Mouse (Mus musculus): ENCODE results near the gene Npnt. TPM values are rescaled to one million over a fixed set of nuclear protein-coding genes. Genes with fewer than 3 reads are reported as not detected.

The Npnt gene
- polyA plus RNA-seq, 1 experiment from 2014 or later = 11.4 TPM

DNA sequence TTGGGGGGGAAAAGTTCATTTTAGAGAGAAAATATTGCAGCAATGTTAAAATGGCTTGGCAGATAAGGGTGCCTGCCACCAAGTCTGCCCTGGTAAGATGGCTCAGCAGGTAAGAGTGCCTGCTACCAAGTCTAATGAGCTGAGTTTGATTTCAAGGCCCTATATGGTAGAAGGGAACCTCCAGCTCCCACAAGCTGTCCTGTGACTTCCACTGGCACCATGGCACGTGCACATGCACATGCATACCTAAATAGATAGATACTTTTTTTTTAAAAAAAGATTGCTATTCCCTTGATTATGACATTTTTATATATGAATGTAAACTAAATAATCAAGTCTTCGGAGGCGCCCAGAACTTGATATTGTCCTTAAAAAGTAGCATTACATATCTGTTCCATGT, 30.3 kb downstream of the Npnt start:
- no peak overlapping the region for H3K4me3 ChIP-seq (ENCODE audit: low read depth, low read length)
- H3K9me3 ChIP-seq (ENCODE audit: control insufficient read depth, low read length) = no peaks in the 10 kb centered on the region
- 89% methylated on average over 3 of the region's 3 CpGs for WGBS
- no peaks in the 10 kb centered on the region for H3K27me3 ChIP-seq (ENCODE audit: control insufficient read depth, insufficient read depth, low read length)
- DNase-seq (ENCODE audit: low spot score) (no peak), ATAC-seq (ENCODE audit: low FRiP score) (no peak)
- H3K27ac ChIP-seq (ENCODE audit: low read depth, low read length) = no peak overlapping the region
- H3K36me3 ChIP-seq (ENCODE audit: control insufficient read depth, insufficient read depth, low read length) = no peaks in the 10 kb centered on the region
- no peaks in the 10 kb centered on the region for H3K4me1 ChIP-seq (replicated peaks; ENCODE audit: control insufficient read depth, insufficient read depth, low read length)
- no peak overlapping the region for H3K9ac ChIP-seq (ENCODE audit: low read depth, low read length)
- no peak overlapping the region for H3K4me2 ChIP-seq (replicated peaks; ENCODE audit: low read depth, low read length)

DNA sequence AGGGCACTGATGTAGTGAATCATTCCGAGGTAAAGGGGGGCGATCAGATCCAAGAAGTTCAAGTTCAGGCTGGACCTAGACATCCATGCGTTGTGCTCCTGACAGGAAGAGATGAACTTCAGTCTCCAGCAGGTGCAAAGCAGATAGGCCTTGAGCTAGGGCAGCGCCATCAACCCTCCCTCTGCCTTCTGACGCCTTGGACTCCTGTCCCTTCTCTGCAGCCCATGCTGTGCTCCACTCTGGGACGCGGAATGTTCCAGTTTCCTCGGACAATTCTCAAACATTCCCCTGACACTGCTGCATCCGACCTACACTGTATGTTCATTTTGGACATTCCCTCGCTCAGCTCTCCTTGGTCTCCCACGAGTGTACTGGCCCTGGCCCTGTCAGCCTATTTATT, 30.9 kb downstream of the Npnt start:
- DNase-seq (ENCODE audit: low spot score) (no peak), ATAC-seq (ENCODE audit: low FRiP score) (no peak)
- no peaks in the 10 kb centered on the region for H3K9me3 ChIP-seq (ENCODE audit: control insufficient read depth, low read length)
- no peak overlapping the region for H3K4me2 ChIP-seq (replicated peaks; ENCODE audit: low read depth, low read length)
- no peaks in the 10 kb centered on the region for H3K27me3 ChIP-seq (ENCODE audit: control insufficient read depth, insufficient read depth, low read length)
- H3K4me1 ChIP-seq (replicated peaks; ENCODE audit: control insufficient read depth, insufficient read depth, low read length) = no peaks in the 10 kb centered on the region
- WGBS = 89% methylated on average over 11 of the region's 11 CpGs
- no peak overlapping the region for H3K9ac ChIP-seq (ENCODE audit: low read depth, low read length)
- H3K4me3 ChIP-seq (ENCODE audit: low read depth, low read length) = no peak overlapping the region
- H3K36me3 ChIP-seq (ENCODE audit: control insufficient read depth, insufficient read depth, low read length) = no peaks in the 10 kb centered on the region
- no peak overlapping the region for H3K27ac ChIP-seq (ENCODE audit: low read depth, low read length)

DNA sequence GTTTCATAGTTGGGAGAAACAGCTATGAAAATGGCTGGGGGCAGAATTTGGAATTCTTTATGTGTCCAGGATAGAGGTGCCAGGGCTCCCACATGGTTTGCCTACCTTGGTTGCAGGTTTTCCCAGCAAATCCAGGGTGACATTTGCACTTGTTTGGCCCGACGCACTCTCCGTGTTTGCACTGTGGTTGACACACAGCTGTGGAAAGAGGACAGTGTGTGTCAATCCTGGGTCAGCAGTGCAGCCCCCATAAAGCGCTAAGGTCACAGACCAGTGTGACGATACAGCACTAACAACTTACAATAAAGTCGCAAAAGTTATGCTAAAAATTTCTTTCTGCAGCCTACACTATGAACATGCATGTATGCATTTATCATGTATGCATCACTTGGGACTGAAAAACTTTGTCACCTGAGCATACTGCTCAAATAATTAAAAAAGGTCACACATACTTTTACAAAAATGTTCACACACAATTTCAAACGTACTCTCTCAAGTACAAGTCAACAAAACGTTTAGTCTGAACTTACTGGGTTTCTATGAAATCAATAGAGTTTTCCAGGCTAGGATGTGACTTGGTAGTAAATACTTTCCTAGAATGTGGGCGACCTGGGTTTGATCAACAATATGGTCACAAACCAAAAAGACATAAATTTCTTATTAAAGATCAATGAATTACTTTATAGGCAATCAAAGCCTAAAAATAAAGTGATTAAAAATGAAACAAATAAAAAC, 32.6 kb downstream of the Npnt start:
- 89% methylated on average over 9 of the region's 9 CpGs for WGBS
- H3K4me3 ChIP-seq (ENCODE audit: low read depth, low read length) = no peak overlapping the region
- ATAC-seq (ENCODE audit: low FRiP score) = no peak

DNA sequence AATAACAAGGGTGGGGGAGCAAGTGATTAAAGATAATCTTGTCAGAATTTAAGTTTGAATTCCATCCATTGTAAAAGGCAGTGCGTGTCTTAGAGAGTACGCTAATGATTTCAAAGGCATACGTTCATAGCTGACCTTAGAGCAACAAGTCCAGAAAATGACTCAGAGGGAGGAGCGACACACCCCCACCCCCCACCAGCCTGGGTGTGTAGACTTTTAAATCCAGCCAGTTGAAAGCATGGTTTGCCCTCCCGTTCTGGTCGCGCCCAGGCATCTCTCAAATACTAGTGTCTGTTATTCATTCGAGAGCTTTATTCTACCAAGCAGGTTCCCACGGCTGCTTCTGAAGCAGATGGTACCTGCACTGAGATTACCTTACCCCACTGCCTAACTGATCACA, 34.4 kb downstream of the Npnt start:
- H3K4me1 ChIP-seq (replicated peaks; ENCODE audit: control insufficient read depth, insufficient read depth, low read length) = no peaks in the 10 kb centered on the region
- ATAC-seq (ENCODE audit: low FRiP score) (no peak), DNase-seq (ENCODE audit: low spot score) (no peak)
- no peaks in the 10 kb centered on the region for H3K27me3 ChIP-seq (ENCODE audit: control insufficient read depth, insufficient read depth, low read length)
- H3K9ac ChIP-seq (ENCODE audit: low read depth, low read length) = no peak overlapping the region
- 83% methylated on average over 9 of the region's 9 CpGs for WGBS
- H3K9me3 ChIP-seq (ENCODE audit: control insufficient read depth, low read length) = no peaks in the 10 kb centered on the region
- H3K27ac ChIP-seq (ENCODE audit: low read depth, low read length) = no peak overlapping the region
- no peak overlapping the region for H3K4me3 ChIP-seq (ENCODE audit: low read depth, low read length)
- H3K4me2 ChIP-seq (replicated peaks; ENCODE audit: low read depth, low read length) = no peak overlapping the region
- H3K36me3 ChIP-seq (ENCODE audit: control insufficient read depth, insufficient read depth, low read length) = no peaks in the 10 kb centered on the region

More for the DNA sequence above, 32.6 kb downstream of the Npnt start:
- Histone ChIP-seq H3K27ac (ENCODE audit: low read depth, low read length) (no peak overlapping the region), H3K9me3 (ENCODE audit: control insufficient read depth, low read length) (no peaks in the 10 kb centered on the region), H3K27me3 (ENCODE audit: control insufficient read depth, insufficient read depth, low read length) (no peaks in the 10 kb centered on the region), H3K4me2 (replicated peaks; ENCODE audit: low read depth, low read length) (no peak overlapping the region), H3K4me1 (replicated peaks; ENCODE audit: control insufficient read depth, insufficient read depth, low read length) (no peaks in the 10 kb centered on the region), H3K36me3 (ENCODE audit: control insufficient read depth, insufficient read depth, low read length) (no peaks in the 10 kb centered on the region), H3K9ac (ENCODE audit: low read depth, low read length) (no peak overlapping the region)
- no peak for DNase-seq (ENCODE audit: low spot score)

DNA sequence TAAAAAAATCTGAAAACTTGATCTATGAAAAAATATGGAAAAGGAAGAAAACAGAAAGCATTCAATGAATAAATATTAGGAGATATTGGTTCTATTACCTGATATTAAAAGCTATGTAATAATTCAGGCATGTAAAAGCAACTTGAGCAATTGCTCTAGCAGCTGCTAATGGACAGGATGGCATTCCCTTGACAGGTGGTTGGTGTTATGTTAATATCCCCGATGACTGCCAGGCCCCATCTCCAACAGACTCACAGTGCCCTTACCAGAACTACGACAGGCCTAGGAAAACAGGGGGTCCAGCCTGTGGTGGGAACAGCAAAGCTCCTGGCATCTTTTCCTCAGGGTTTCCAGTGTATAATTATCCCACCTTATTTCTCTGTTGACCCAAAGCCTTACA, 37.7 kb downstream of the Npnt start:
- no peaks in the 10 kb centered on the region for H3K4me1 ChIP-seq (replicated peaks; ENCODE audit: control insufficient read depth, insufficient read depth, low read length)
- ATAC-seq (ENCODE audit: low FRiP score) (no peak), DNase-seq (ENCODE audit: low spot score) (no peak)
- no peak overlapping the region for H3K27ac ChIP-seq (ENCODE audit: low read depth, low read length)
- no peak overlapping the region for H3K4me2 ChIP-seq (replicated peaks; ENCODE audit: low read depth, low read length)
- no peak overlapping the region for H3K4me3 ChIP-seq (ENCODE audit: low read depth, low read length)
- no peaks in the 10 kb centered on the region for H3K36me3 ChIP-seq (ENCODE audit: control insufficient read depth, insufficient read depth, low read length)
- H3K9me3 ChIP-seq (ENCODE audit: control insufficient read depth, low read length) = no peaks in the 10 kb centered on the region
- no peak overlapping the region for H3K9ac ChIP-seq (ENCODE audit: low read depth, low read length)
- no peaks in the 10 kb centered on the region for H3K27me3 ChIP-seq (ENCODE audit: control insufficient read depth, insufficient read depth, low read length)
- 73% methylated on average over 2 of the region's 2 CpGs for WGBS

DNA sequence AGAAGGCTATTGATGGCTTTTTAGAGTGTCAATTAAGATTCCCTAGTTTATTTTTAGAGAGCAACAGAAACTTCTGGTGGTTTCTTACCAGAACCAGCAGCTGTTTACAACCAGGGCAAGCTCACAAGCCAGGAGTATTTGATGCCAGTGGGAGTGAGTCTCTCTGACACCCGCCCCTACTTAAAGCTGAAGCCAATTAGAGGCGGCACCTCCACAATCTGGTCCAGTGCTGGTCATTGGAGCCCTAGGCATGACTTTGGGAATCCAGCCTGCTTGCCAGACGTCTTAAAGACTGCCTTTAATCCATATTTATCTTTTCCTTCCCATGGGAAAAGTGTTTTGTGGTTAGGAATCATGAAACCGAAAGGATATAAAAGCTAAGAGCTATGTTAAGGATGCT, 38.4 kb downstream of the Npnt start:
- ATAC-seq (ENCODE audit: low FRiP score) (no peak), DNase-seq (ENCODE audit: low spot score) (no peak)
- Histone ChIP-seq H3K4me2 (replicated peaks; ENCODE audit: low read depth, low read length) (no peak overlapping the region), H3K9ac (ENCODE audit: low read depth, low read length) (no peak overlapping the region), H3K9me3 (ENCODE audit: control insufficient read depth, low read length) (no peaks in the 10 kb centered on the region), H3K4me3 (ENCODE audit: low read depth, low read length) (no peak overlapping the region), H3K36me3 (ENCODE audit: control insufficient read depth, insufficient read depth, low read length) (no peaks in the 10 kb centered on the region), H3K27ac (ENCODE audit: low read depth, low read length) (no peak overlapping the region), H3K4me1 (replicated peaks; ENCODE audit: control insufficient read depth, insufficient read depth, low read length) (no peaks in the 10 kb centered on the region), H3K27me3 (ENCODE audit: control insufficient read depth, insufficient read depth, low read length) (no peaks in the 10 kb centered on the region)
- 64% methylated on average over 4 of the region's 4 CpGs for WGBS

DNA sequence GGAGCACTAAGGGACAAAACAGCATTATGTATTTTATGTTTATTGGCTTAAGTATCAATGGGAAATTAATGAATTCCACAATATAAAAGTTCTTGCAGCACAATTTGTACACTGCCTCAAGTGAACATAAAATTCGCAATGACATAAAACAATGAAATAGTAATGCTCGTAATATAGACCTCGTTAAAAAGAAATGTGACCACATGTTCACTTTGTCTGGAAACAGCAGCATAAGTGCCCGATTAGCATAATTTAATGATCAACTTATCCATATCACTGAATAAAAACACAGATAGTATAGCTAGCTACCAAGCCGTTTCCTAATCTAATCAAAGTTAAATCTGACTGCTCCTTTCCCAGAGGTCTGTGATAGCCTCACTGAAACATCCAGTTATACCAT, 39.4 kb downstream of the Npnt start:
- H3K27ac ChIP-seq (ENCODE audit: low read depth, low read length) = no peak overlapping the region
- H3K27me3 ChIP-seq (ENCODE audit: control insufficient read depth, insufficient read depth, low read length) = no peaks in the 10 kb centered on the region
- DNase-seq (ENCODE audit: low spot score) (no peak), ATAC-seq (ENCODE audit: low FRiP score) (no peak)
- H3K9me3 ChIP-seq (ENCODE audit: control insufficient read depth, low read length) = no peaks in the 10 kb centered on the region
- 88% methylated on average over 5 of the region's 5 CpGs for WGBS
- H3K4me2 ChIP-seq (replicated peaks; ENCODE audit: low read depth, low read length) = no peak overlapping the region
- H3K4me3 ChIP-seq (ENCODE audit: low read depth, low read length) = no peak overlapping the region
- H3K9ac ChIP-seq (ENCODE audit: low read depth, low read length) = no peak overlapping the region
- no peaks in the 10 kb centered on the region for H3K36me3 ChIP-seq (ENCODE audit: control insufficient read depth, insufficient read depth, low read length)
- H3K4me1 ChIP-seq (replicated peaks; ENCODE audit: control insufficient read depth, insufficient read depth, low read length) = no peaks in the 10 kb centered on the region

DNA sequence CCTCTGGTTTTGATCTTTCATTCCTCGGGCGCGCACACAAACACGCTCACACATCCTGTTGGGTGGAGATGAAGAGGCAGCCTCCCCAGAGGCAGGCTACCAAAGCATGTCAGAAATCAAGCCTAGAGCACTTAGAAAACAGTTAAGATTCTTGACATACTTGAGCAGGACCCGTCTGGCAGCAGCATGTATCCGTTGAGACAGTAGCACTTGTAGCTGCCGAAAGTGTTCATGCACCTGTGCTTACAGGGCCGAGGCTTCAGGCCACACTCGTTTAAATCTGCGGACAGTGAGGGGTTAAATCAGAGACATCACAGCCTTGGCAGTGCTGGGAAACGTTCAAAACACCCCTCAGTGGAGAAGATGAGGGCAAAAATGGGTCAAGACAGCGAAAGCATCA, 40.4 kb downstream of the Npnt start:
- no peak for DNase-seq (ENCODE audit: low spot score)
- 73% methylated on average over 12 of the region's 12 CpGs for WGBS
- Histone ChIP-seq H3K9ac (ENCODE audit: low read depth, low read length) (no peak overlapping the region), H3K4me3 (ENCODE audit: low read depth, low read length) (no peak overlapping the region), H3K4me2 (replicated peaks; ENCODE audit: low read depth, low read length) (no peak overlapping the region), H3K27me3 (ENCODE audit: control insufficient read depth, insufficient read depth, low read length) (no peaks in the 10 kb centered on the region), H3K4me1 (replicated peaks; ENCODE audit: control insufficient read depth, insufficient read depth, low read length) (no peaks in the 10 kb centered on the region), H3K9me3 (ENCODE audit: control insufficient read depth, low read length) (no peaks in the 10 kb centered on the region), H3K36me3 (ENCODE audit: control insufficient read depth, insufficient read depth, low read length) (no peaks in the 10 kb centered on the region), H3K27ac (ENCODE audit: low read depth, low read length) (no peak overlapping the region)
- ATAC-seq (ENCODE audit: low FRiP score) = no peak

DNA sequence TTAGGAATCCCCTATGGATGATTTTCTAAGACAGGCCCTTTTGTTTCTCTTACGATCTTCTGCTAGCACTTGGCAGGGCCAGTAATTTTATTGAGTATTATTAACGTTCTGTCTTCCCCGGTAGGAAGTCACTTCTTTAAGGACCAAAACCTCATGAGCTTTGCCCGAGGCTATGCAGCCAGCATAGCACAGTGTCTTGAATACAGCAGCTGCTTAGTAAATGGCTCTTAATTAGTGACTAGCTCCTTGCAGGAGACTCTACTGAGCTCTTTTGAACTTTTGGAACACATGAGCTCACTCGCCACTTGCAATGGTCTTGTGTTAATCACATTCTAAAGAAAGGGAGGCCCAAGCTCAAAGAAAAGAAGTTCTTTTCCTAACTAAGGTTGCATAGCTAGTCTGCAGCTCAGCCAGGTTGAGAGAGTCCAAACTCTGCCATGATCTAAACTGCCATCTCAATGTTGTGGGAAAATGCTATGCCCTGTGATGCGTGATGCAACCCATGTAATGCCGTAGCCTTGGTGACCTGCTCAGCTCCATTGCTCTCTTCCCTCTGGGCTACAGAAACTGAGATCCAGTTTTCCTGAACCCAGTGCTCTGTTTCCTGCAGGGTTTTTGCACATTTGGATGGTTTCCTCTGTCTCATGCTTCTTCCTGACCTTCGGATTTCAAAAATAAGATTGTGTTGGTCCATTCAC, 42.4 kb downstream of the Npnt start:
- no peak for DNase-seq (ENCODE audit: low spot score)
- Histone ChIP-seq H3K27me3 (ENCODE audit: control insufficient read depth, insufficient read depth, low read length) (no peaks in the 10 kb centered on the region), H3K4me3 (ENCODE audit: low read depth, low read length) (no peak overlapping the region), H3K27ac (ENCODE audit: low read depth, low read length) (no peak overlapping the region), H3K4me2 (replicated peaks; ENCODE audit: low read depth, low read length) (no peak overlapping the region), H3K36me3 (ENCODE audit: control insufficient read depth, insufficient read depth, low read length) (no peaks in the 10 kb centered on the region), H3K9me3 (ENCODE audit: control insufficient read depth, low read length) (no peaks in the 10 kb centered on the region), H3K4me1 (replicated peaks; ENCODE audit: control insufficient read depth, insufficient read depth, low read length) (no peaks in the 10 kb centered on the region), H3K9ac (ENCODE audit: low read depth, low read length) (no peak overlapping the region)
- WGBS = 84% methylated on average over 8 of the region's 8 CpGs
- no peak for ATAC-seq (ENCODE audit: low FRiP score)
